Mouse (Mus musculus): ENCODE results near the gene Csrp2.

Gene Csrp2

GRCm38 (mm10) chr10:110919531-110920343 lies at the start of gene Csrp2:
TSS of gene Csrp2 (plus strand) at chr10:110919789.
- peak; percentile 76 for DNase-seq

- DNase-seq = no peak
Observed at GRCm38 (mm10) chr10:110874853-110875252, 44.7 kb upstream of the Csrp2 start.

- no peak for DNase-seq
Observed at GRCm38 (mm10) chr10:110876956-110877355, 42.6 kb upstream of the Csrp2 start.

- DNase-seq = no peak
Observed at GRCm38 (mm10) chr10:110877851-110878250, 41.7 kb upstream of the Csrp2 start.

GRCm38 (mm10) chr10:110878641-110879040 lies 40.9 kb upstream of the Csrp2 start:
- DNase-seq = no peak

GRCm38 (mm10) chr10:110879426-110880066 lies 40.0 kb upstream of the Csrp2 start:
- no peak for DNase-seq

GRCm38 (mm10) chr10:110881346-110881745 lies 38.2 kb upstream of the Csrp2 start:
- no peak for DNase-seq

GRCm38 (mm10) chr10:110882701-110883100 lies 36.9 kb upstream of the Csrp2 start:
- DNase-seq = no peak

GRCm38 (mm10) chr10:110890656-110891272 lies 28.8 kb upstream of the Csrp2 start:
- no peak for DNase-seq

- DNase-seq = no peak
Observed at GRCm38 (mm10) chr10:110899744-110900501, 19.7 kb upstream of the Csrp2 start.

- no peak for DNase-seq
Observed at GRCm38 (mm10) chr10:110903862-110904261, 15.7 kb upstream of the Csrp2 start.

- no peak for DNase-seq
Observed at GRCm38 (mm10) chr10:110916666-110917344, 2.8 kb upstream of the Csrp2 start.

GRCm38 (mm10) chr10:110917521-110917920 lies 2.1 kb upstream of the Csrp2 start:
- DNase-seq = no peak

- DNase-seq = peak; percentile 30
Observed at GRCm38 (mm10) chr10:110918414-110919391, 886 bp upstream of the Csrp2 start.

GRCm38 (mm10) chr10:110920368-110920950 lies 870 bp downstream of the Csrp2 start:
- peak; percentile 28 for DNase-seq

- DNase-seq = no peak
Observed at GRCm38 (mm10) chr10:110921890-110922289, 2.3 kb downstream of the Csrp2 start.

- no peak for DNase-seq
Observed at GRCm38 (mm10) chr10:110922612-110923011, 3.0 kb downstream of the Csrp2 start.

- DNase-seq = no peak
Observed at GRCm38 (mm10) chr10:110927491-110927890, 7.9 kb downstream of the Csrp2 start.

- DNase-seq = no peak
Observed at GRCm38 (mm10) chr10:110929756-110930155, 10.2 kb downstream of the Csrp2 start.

GRCm38 (mm10) chr10:110931161-110931912 lies 11.7 kb downstream of the Csrp2 start:
- DNase-seq = peak; percentile 26
